Mouse (Mus musculus): ENCODE data around the gene Proser1. TPM values are rescaled to one million over a fixed set of nuclear protein-coding genes. Genes with fewer than 3 reads are reported as not detected.

The Proser1 gene
- total RNA-seq, 2 experiments from 2014 or later = 25.2 to 28.3 TPM

Other genes starting within 250 kb of the Proser1 start
- gene Nhlrc3, start 334 bp upstream of the Proser1 start, total RNA-seq (2021) = 1 to 10 TPM; 7.7 to 9.9 TPM
- gene Stoml3, start 25.0 kb downstream of the Proser1 start, total RNA-seq (2021) = under 1 TPM; 0.50 to 0.63 TPM
- gene Frem2, start 193.7 kb downstream of the Proser1 start, total RNA-seq (2021) = 1 to 10 TPM; 2.1 to 2.5 TPM

Data from layer of hippocampus, postnatal 36 days (tissue).